Mouse (Mus musculus): ENCODE measurements at regions not wholly inside any gene's neighbourhood (a gene's known extent, or its start where the extent isn't known, plus 50 kb on each side); places are given as distances from the start of the nearest gene placed in this dataset.

- WGBS = 92% methylated on average over 2 of the region's 2 CpGs
- TF ChIP-seq CTCF (IDR thresholded peaks at IDR 0.05; ENCODE audit: borderline replicate concordance, insufficient read depth, low read depth, low read length) (no peak), POLR2A (IDR thresholded peaks at IDR 0.05; ENCODE audit: borderline replicate concordance, insufficient read depth, low read length) (no peak)
- Histone ChIP-seq H3K27me3 (ENCODE audit: control insufficient read depth, insufficient read depth, low read length) (no peaks in the 10 kb centered on the region), H3K4me3 (replicated peaks; ENCODE audit: insufficient read depth, low read depth, low read length) (no peak overlapping the region), H3K4me1 (ENCODE audit: control insufficient read depth, insufficient read depth, low read length) (no peaks in the 10 kb centered on the region), H3K27ac (ENCODE audit: insufficient read depth, low read length) (no peak overlapping the region)
- DNase-seq = no peak
Observed at GRCm38 (mm10) chr4:131072623-131073022, 128.4 kb downstream of the Matn1 start.

GRCm38 (mm10) chr4:131073420-131073819 lies 129.2 kb downstream of the Matn1 start:
- WGBS = 73% methylated on average over 8 of the region's 8 CpGs
- Histone ChIP-seq H3K4me1 (ENCODE audit: control insufficient read depth, insufficient read depth, low read length) (no peaks in the 10 kb centered on the region), H3K27me3 (ENCODE audit: control insufficient read depth, insufficient read depth, low read length) (no peaks in the 10 kb centered on the region), H3K27ac (ENCODE audit: insufficient read depth, low read length) (no peak overlapping the region), H3K4me3 (replicated peaks; ENCODE audit: insufficient read depth, low read depth, low read length) (no peak overlapping the region)
- no peak for DNase-seq
- TF ChIP-seq CTCF (IDR thresholded peaks at IDR 0.05; ENCODE audit: borderline replicate concordance, insufficient read depth, low read depth, low read length) (no peak), POLR2A (IDR thresholded peaks at IDR 0.05; ENCODE audit: borderline replicate concordance, insufficient read depth, low read length) (no peak)

- TF ChIP-seq POLR2A (IDR thresholded peaks at IDR 0.05; ENCODE audit: borderline replicate concordance, insufficient read depth, low read length) (no peak), CTCF (IDR thresholded peaks at IDR 0.05; ENCODE audit: borderline replicate concordance, insufficient read depth, low read depth, low read length) (no peak)
- Histone ChIP-seq H3K4me1 (ENCODE audit: control insufficient read depth, insufficient read depth, low read length) (no peaks in the 10 kb centered on the region), H3K27me3 (ENCODE audit: control insufficient read depth, insufficient read depth, low read length) (no peaks in the 10 kb centered on the region), H3K27ac (ENCODE audit: insufficient read depth, low read length) (no peak overlapping the region), H3K4me3 (replicated peaks; ENCODE audit: insufficient read depth, low read depth, low read length) (no peak overlapping the region)
- WGBS = 26% methylated on average over 8 of the region's 8 CpGs
- DNase-seq = peak in 1 of 2 experiments; percentile 26
Observed at GRCm38 (mm10) chr4:131075326-131075932, 131.2 kb downstream of the Matn1 start.

DNA sequence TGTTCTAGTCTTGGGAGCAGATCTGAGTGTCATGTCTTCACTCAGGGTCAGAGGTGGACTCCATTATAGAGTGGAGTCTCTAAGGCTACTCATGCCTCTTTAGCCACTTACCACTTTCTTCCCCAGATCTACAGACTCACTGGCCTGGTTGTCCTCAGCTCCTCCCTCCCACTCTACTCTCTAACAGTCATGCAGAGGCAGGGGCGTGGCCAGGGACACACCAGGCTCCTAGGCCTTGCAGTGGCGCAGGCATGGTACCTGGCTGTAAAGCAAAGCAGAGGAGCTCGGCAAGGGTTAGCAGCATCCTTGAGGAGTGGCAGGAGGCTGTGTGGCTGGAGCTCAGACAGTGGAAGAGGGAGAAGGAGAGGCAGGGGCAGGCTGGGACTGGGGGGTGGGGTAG lies 132.4 kb downstream of the Matn1 start:
- no peaks in the 10 kb centered on the region for H3K4me1 ChIP-seq (ENCODE audit: control insufficient read depth, insufficient read depth, low read length)
- no peaks in the 10 kb centered on the region for H3K27me3 ChIP-seq (ENCODE audit: control insufficient read depth, insufficient read depth, low read length)
- no peak for DNase-seq
- TF ChIP-seq POLR2A (IDR thresholded peaks at IDR 0.05; ENCODE audit: borderline replicate concordance, insufficient read depth, low read length) (no peak), CTCF (IDR thresholded peaks at IDR 0.05; ENCODE audit: borderline replicate concordance, insufficient read depth, low read depth, low read length) (no peak)
- H3K27ac ChIP-seq (ENCODE audit: insufficient read depth, low read length) = no peak overlapping the region
- H3K4me3 ChIP-seq (replicated peaks; ENCODE audit: insufficient read depth, low read depth, low read length) = no peak overlapping the region
- 76% methylated on average over 3 of the region's 3 CpGs for WGBS

DNA sequence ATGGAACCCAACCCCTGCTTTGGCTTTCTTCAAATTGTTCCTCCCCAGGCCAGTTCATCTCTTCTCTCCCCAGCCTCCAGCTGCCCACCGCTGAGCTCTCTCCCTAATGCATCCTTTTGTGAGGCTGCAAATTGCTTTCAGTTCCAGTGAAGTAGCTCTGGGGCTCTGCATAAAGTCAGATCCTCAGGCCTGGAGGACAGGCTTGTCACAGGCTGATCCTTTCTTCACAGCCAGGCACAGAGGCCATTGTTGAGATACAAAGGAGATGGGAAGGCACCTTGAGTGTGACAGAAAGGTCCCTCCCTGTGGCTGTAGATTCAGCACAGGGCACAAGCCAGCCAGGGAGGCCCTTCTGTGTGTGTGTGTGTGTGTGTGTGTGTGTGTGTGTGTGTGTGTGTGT lies 135.9 kb downstream of the Matn1 start:
- Histone ChIP-seq H3K27me3 (ENCODE audit: control insufficient read depth, insufficient read depth, low read length) (no peaks in the 10 kb centered on the region), H3K4me3 (replicated peaks; ENCODE audit: insufficient read depth, low read depth, low read length) (no peak overlapping the region), H3K4me1 (ENCODE audit: control insufficient read depth, insufficient read depth, low read length) (no peaks in the 10 kb centered on the region), H3K27ac (ENCODE audit: insufficient read depth, low read length) (no peak overlapping the region)
- TF ChIP-seq CTCF (IDR thresholded peaks at IDR 0.05; ENCODE audit: borderline replicate concordance, insufficient read depth, low read depth, low read length) (no peak), POLR2A (IDR thresholded peaks at IDR 0.05; ENCODE audit: borderline replicate concordance, insufficient read depth, low read length) (no peak)
- 85% methylated on average over 1 of the region's 1 CpGs for WGBS
- no peak for DNase-seq

- no peak overlapping the region for H3K27ac ChIP-seq (ENCODE audit: insufficient read depth, low read length)
- no peaks in the 10 kb centered on the region for H3K27me3 ChIP-seq (ENCODE audit: control insufficient read depth, insufficient read depth, low read length)
- whole genome bisulfite sequencing = 62% methylated on average over 3 of the region's 3 CpGs
- H3K4me1 ChIP-seq (ENCODE audit: control insufficient read depth, insufficient read depth, low read length) = no peaks in the 10 kb centered on the region
- DNase-seq = no peak
- TF ChIP-seq POLR2A (IDR thresholded peaks at IDR 0.05; ENCODE audit: borderline replicate concordance, insufficient read depth, low read length) (no peak), CTCF (IDR thresholded peaks at IDR 0.05; ENCODE audit: borderline replicate concordance, insufficient read depth, low read depth, low read length) (no peak)
- H3K4me3 ChIP-seq (replicated peaks; ENCODE audit: insufficient read depth, low read depth, low read length) = no peak overlapping the region
Observed at GRCm38 (mm10) chr4:131083405-131083804, 139.2 kb downstream of the Matn1 start.

- Histone ChIP-seq H3K27me3 (ENCODE audit: control insufficient read depth, insufficient read depth, low read length) (no peaks in the 10 kb centered on the region), H3K27ac (ENCODE audit: insufficient read depth, low read length) (no peak overlapping the region), H3K4me3 (replicated peaks; ENCODE audit: insufficient read depth, low read depth, low read length) (no peak overlapping the region), H3K4me1 (ENCODE audit: control insufficient read depth, insufficient read depth, low read length) (peaks cover 7% of the 10 kb centered on the region)
- WGBS = 76% methylated on average over 6 of the region's 6 CpGs
- TF ChIP-seq CTCF (IDR thresholded peaks at IDR 0.05; ENCODE audit: borderline replicate concordance, insufficient read depth, low read depth, low read length) (no peak), POLR2A (IDR thresholded peaks at IDR 0.05; ENCODE audit: borderline replicate concordance, insufficient read depth, low read length) (no peak)
- no peak for DNase-seq
Observed at GRCm38 (mm10) chr4:131097421-131097820, 153.2 kb downstream of the Matn1 start.

GRCm38 (mm10) chr4:131100093-131100795 lies 156.1 kb downstream of the Matn1 start:
- no peaks in the 10 kb centered on the region for H3K27me3 ChIP-seq (ENCODE audit: control insufficient read depth, insufficient read depth, low read length)
- H3K27ac ChIP-seq (ENCODE audit: insufficient read depth, low read length) = no peak overlapping the region
- TF ChIP-seq POLR2A (IDR thresholded peaks at IDR 0.05; ENCODE audit: borderline replicate concordance, insufficient read depth, low read length) (no peak), CTCF (IDR thresholded peaks at IDR 0.05; ENCODE audit: borderline replicate concordance, insufficient read depth, low read depth, low read length) (no peak)
- H3K4me3 ChIP-seq (replicated peaks; ENCODE audit: insufficient read depth, low read depth, low read length) = no peak overlapping the region
- no peak for DNase-seq
- WGBS = 59% methylated on average over 10 of the region's 10 CpGs
- H3K4me1 ChIP-seq (ENCODE audit: control insufficient read depth, insufficient read depth, low read length) = peaks cover 7% of the 10 kb centered on the region

All from cerebellum, adult 2 months (tissue).